Mouse (Mus musculus) ovary, adult 10 weeks (tissue): ENCODE results near the gene Pnpla7. TPM values are rescaled to one million over a fixed set of nuclear protein-coding genes. Genes with fewer than 3 reads are reported as not detected.

ENCODE experiments used
- polyA plus RNA-seq: library from polyadenylated mRNA; stranded (reverse); fragments of 350-450 nt; fragmentation: Illumina TruSeq; extraction: RNeasy Lipid Tissue Mini Kit (QIAGEN cat#74804); gene quantifications from one replicate; pipeline ENCODE4 v1.2.3, GENCODE M21; 2014

Gene Pnpla7
- 9.5 TPM for polyA plus RNA-seq

GRCm38 (mm10) chr2:24975704-24976297 lies at the start of gene Pnpla7:
Pnpla7 (plus strand) TSS chr2:24976033.

GRCm38 (mm10) chr2:24935057-24935796 lies 40.6 kb upstream of the Pnpla7 start, which contains the start of gene Arrdc1:
Arrdc1 (minus strand) TSS chr2:24935252.

DNA sequence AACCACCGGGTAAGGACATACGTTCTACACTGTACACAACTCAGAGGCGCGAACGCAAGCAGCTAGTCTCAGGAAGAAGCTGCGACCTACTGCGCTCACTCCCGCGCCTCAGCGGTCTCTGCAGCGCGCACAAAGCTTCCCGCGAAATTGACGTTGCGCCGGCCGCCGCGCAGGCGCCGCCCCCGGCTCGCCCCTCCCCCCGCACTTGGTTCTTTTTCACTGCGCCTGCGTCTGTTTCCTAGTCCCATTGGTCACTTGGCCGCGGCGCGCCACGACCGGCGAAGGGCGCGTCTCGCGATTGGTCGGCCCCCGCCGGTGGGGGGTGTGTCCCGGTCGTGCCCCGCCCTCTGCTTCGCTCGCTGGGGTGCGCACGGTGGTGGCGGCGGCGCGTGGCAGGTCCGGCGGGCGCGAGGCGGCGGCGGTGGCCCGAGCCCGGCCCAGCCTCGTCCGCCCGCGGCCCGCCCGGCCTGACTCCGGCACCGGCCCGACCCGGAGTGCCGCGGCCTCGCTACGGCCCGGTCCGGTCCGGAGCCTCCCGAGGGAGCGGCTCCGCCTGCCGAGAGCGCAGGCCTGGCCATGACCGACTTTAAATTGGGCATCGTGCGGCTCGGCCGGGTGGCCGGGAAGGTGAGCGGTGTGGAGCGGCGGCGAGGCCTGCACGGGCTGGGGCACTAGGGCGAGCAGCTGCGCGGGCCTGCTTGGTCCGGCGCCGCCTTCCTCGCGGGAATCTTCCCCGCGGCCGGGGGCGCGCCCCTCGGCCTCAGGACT lies 26.2 kb upstream of the Pnpla7 start, which contains the start of gene Zmynd19:
Zmynd19 (plus strand) TSS at position 372 of the 768 bp plus-strand sequence.

GRCm38 (mm10) chr2:24962304-24963000 lies 13.4 kb upstream of the Pnpla7 start, which contains the start of gene Dph7:
Dph7 (plus strand) TSS chr2:24962400.

GRCm38 (mm10) chr2:24974906-24975703 lies 728 bp upstream of the Pnpla7 start, which contains the start of gene Mrpl41:
Mrpl41 (minus strand) TSS chr2:24975098.

GRCm38 (mm10) chr2:25054221-25055067 lies 78.6 kb downstream of the Pnpla7 start, which contains the start of gene Nsmf:
Nsmf (plus strand) TSS chr2:25054355.

DNA sequence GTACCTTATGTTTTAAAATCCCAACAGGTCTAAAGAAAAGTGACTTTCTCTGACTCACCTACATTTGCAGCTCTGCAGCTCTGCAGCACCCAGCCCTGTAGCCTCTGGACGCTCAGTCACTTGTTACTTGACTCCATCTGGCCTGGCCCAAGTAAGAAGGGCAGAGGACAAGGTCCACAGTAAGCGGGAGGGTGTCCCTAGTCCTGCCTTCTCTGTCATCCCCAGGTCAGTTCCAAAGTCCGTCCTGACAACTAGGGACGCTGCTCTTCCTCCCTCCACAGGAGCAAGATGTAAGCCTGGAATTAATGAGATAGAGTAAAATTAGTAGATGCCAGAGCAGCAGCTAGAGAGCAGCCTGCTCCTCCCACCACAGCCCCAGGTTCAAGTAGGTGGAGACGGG lies 104.2 kb downstream of the Pnpla7 start, which contains the start of gene Entpd8:
Entpd8 (plus strand) TSS at position 229 of the 400 bp plus-strand sequence.

DNA sequence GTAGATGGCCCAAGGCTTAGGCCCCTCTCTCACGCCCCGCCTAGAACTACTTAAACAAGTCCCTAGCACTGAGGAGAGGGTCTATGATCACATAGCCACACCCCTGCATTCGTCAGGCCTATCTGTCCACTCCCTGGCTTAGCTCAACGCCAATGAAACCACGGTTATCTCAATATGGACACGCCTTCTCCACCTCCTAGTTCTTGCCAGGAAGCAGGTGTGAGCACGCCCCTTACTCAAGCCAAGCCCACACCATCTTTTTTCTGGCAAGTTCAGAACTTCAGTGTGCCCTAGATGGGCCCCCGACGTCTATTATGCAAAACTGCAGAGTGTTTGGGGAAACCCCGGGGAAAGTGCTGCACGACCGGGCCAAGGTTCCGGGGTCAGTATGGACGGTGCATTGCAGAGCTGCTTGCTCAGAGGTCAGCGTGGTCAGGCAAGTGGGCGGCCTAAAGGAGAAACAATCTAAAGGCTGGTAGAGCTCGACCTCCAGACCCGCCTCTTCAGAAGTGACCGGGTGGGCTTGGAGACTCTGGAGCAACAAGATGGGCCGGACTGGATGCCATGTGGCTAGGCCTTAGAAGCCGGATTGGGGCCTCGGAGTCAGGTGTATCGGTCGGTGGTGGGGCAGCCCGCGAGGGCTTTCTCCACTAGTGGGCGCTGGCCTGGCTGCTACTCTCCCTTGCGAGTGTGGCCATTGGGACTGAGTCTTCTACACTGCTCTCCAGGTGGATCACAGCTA lies 119.4 kb downstream of the Pnpla7 start, which contains the start of gene Noxa1:
Noxa1 (minus strand) TSS at position 41 of the 742 bp plus-strand sequence.

Other genes starting within 250 kb of the Pnpla7 start
- gene Cacna1b, start 212.9 kb upstream of the Pnpla7 start, polyA plus RNA-seq: not detected
- gene Ehmt1, start 56.4 kb upstream of the Pnpla7 start, polyA plus RNA-seq: 18.0 TPM
- 2.7 TPM for gene Arrdc1, start 40.8 kb upstream of the Pnpla7 start, polyA plus RNA-seq
- 15.8 TPM for gene Zmynd19, start 26.2 kb upstream of the Pnpla7 start, polyA plus RNA-seq
- gene Dph7, start 13.6 kb upstream of the Pnpla7 start, polyA plus RNA-seq: 4.2 TPM
- 29.2 TPM for gene Mrpl41, start 935 bp upstream of the Pnpla7 start, polyA plus RNA-seq
- 3.6 TPM for gene Nsmf, start 78.3 kb downstream of the Pnpla7 start, polyA plus RNA-seq
- not detected for gene Entpd8, start 104.3 kb downstream of the Pnpla7 start, polyA plus RNA-seq
- not detected for gene Noxa1, start 119.1 kb downstream of the Pnpla7 start, polyA plus RNA-seq
- gene Nrarp, start 204.7 kb downstream of the Pnpla7 start, polyA plus RNA-seq: 4.8 TPM
- gene Tor4a, start 220.9 kb downstream of the Pnpla7 start, polyA plus RNA-seq: 2.8 TPM
- gene Nelfb, start 235.5 kb downstream of the Pnpla7 start, polyA plus RNA-seq: 4.4 TPM
- gene Stpg3, start 238.6 kb downstream of the Pnpla7 start, polyA plus RNA-seq: not detected
- not detected for gene Fam166a, start 242.7 kb downstream of the Pnpla7 start, polyA plus RNA-seq
- 43.8 TPM for gene Tubb4b, start 248.7 kb downstream of the Pnpla7 start, polyA plus RNA-seq